Mouse (Mus musculus) frontal cortex, adult (tissue): ENCODE measurements around the gene Vat1l.

Experiments used
- ATAC-seq: cut with Nextera tagmentation; 2 replicates; pipeline ENCODE4 v1.9.2; 2017; ENCODE audit warnings: mild to moderate bottlenecking, moderate library complexity, mixed read lengths; ENCODE audit not compliant: low TSS enrichment

Vat1l gene

GRCm38 (mm10) chr8:114205221-114205901 lies at the start of gene Vat1l:
Gene Vat1l, plus strand, starts transcription at chr8:114205612.
- peak; percentile 96 for ATAC-seq

- no peak for ATAC-seq
Observed at GRCm38 (mm10) chr8:114158586-114158985, 46.8 kb upstream of the Vat1l start.

GRCm38 (mm10) chr8:114159666-114160065 lies 45.7 kb upstream of the Vat1l start:
- no peak for ATAC-seq

- no peak for ATAC-seq
Observed at GRCm38 (mm10) chr8:114163871-114164270, 41.5 kb upstream of the Vat1l start.

DNA sequence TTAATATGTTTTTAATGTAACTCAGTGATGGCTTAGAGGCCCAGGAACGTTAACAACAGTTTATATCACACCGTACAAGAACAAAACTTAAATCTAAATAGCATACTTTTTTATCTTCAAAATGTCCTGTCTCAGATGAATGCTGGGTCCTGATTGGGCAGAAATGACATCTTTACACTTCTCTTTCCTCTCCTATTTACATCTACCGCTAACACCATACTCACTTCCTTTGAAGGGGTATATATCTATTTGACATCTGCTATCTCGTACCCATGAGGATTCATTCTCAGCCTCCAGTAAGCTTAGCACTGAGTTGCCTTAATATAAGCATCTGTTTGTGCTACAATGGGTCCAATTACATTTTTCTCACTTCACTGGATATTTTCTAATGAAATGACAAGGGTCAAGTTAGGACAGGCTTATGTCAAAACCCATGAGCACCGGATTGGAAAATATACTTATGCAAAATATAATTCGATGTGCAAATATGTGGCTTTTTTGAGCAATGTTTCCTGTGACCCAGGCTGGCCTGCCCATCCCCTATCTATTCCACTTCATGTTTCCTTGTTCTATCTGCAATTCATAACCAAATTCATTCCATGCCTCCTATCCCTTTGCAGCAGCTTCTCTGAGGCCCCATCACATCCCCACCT lies 40.8 kb upstream of the Vat1l start:
- ATAC-seq: no peak

- no peak for ATAC-seq
Observed at GRCm38 (mm10) chr8:114165741-114166140, 39.7 kb upstream of the Vat1l start.

DNA sequence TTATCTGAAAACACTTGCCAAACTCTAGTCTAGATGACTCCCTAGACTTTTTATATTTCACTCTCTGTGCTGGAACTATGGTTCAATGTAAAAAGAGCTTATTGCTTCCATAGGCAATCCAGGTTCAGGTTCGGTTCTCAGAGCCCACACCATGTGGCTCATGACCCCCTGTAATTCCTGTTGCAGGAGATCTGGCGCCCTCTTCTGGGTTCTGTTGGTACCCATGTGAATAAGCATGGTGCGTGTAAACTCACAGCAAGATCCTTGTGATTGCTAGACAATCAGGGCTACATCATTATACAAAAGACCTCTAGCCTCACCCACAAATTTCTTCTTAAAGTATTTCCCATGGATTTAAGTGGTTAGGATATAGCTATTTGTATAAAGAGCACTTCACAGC lies 28.7 kb upstream of the Vat1l start:
- no peak for ATAC-seq

GRCm38 (mm10) chr8:114193334-114193733 lies 12.1 kb upstream of the Vat1l start:
- no peak for ATAC-seq

GRCm38 (mm10) chr8:114198990-114199389 lies 6.4 kb upstream of the Vat1l start:
- ATAC-seq: no peak

GRCm38 (mm10) chr8:114206421-114206983 lies 1.1 kb downstream of the Vat1l start:
- no peak; the same call in 1 of the 2 replicates for ATAC-seq

- no peak for ATAC-seq
Observed at GRCm38 (mm10) chr8:114207026-114207425, 1.6 kb downstream of the Vat1l start.

GRCm38 (mm10) chr8:114220779-114221178 lies 15.4 kb downstream of the Vat1l start:
- ATAC-seq: no peak

- no peak for ATAC-seq
Observed at GRCm38 (mm10) chr8:114222001-114222400, 16.6 kb downstream of the Vat1l start.

GRCm38 (mm10) chr8:114224001-114224400 lies 18.6 kb downstream of the Vat1l start:
- ATAC-seq: no peak

DNA sequence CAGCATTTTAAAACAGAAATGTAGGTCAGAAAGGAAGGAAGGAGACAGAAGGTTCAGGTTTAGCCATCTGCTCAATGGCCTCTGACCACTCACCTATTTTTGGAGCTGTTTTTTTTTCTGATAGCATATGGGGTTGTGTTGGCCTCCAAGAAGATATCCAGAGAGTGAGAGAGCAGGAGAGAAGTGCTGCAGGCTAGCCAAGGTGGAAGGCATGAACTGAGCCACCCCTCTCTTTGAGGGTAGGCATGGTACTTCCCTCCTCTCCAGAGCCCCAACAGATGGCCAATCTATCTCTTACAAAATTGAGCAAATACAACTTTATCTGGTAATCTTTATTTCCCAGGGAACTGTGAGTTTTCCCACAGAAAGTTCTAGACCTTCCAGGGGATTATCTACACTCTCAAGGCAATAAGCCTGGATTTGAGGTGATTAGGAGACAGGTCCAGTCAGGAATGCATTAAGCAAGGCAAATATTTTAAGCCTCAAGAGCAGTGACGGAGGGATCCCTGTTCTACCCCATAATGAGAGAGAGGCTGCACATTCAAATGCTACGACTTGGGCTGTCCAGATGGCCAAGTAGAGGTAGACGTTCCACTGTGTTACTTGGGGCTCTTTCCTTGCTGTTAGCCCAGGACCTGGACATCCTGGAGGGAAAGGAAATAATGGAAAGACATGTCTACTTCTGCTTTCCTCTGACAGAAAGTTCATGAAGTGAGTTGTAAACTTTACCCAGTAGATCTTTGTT lies 46.1 kb downstream of the Vat1l start:
- ATAC-seq: peak; percentile 67

GRCm38 (mm10) chr8:114258685-114259084 lies 53.3 kb downstream of the Vat1l start:
- ATAC-seq: no peak

GRCm38 (mm10) chr8:114259713-114260355 lies 54.4 kb downstream of the Vat1l start:
- peak; percentile 93 for ATAC-seq

GRCm38 (mm10) chr8:114262331-114262730 lies 56.9 kb downstream of the Vat1l start:
- no peak for ATAC-seq

- no peak for ATAC-seq
Observed at GRCm38 (mm10) chr8:114274558-114274957, 69.1 kb downstream of the Vat1l start.

GRCm38 (mm10) chr8:114281101-114281500 lies 75.7 kb downstream of the Vat1l start:
- ATAC-seq: no peak

- ATAC-seq: peak; percentile 92
Observed at GRCm38 (mm10) chr8:114294889-114295748, 89.7 kb downstream of the Vat1l start.
